Mouse (Mus musculus): ENCODE results near the gene Adi1. TPM values are rescaled to one million over a fixed set of nuclear protein-coding genes. Genes with fewer than 3 reads are reported as not detected.

Adi1 gene
- polyA plus RNA-seq, 1 experiment from 2014 or later = 92.1 TPM

DNA sequence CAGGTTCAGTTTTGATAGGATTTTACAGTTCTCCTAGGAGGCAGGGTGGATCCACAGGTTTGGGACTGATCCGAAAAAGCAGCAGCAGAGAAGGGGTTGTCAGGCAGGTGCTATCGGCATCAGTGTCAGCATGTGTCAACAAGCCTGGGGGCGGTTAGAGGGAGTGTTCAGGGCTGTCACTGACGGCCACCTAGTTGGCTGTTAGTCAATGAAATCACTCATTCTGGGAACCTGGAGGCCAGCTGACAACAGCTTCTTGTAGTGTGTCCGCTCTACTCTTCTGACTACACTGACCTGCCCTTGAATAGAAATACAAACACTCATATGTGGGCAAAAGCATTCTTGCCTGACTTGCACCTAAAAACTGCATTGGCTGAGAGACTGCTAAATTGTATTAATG is 24.1 kb downstream of the Adi1 start:
- Histone ChIP-seq H3K9me3 (no peaks in the 10 kb centered on the region), H3K4me1 (replicated peaks) (peaks cover 9% of the 10 kb centered on the region; the same call in 1 of the 2 replicates), H3K36me3 (no peaks in the 10 kb centered on the region; the same call in none of the 2 replicates), H3K9ac (no peak overlapping the region), H3K27ac (no peak overlapping the region), H3K4me2 (replicated peaks) (no peak overlapping the region), H3K27me3 (replicated peaks) (no peaks in the 10 kb centered on the region), H3K4me3 (replicated peaks) (no peak overlapping the region)
- ATAC-seq = no peak
- 68% methylated on average over 5 of the region's 5 CpGs for WGBS

GRCm38 (mm10) chr12:28699656-28700055 is 24.6 kb downstream of the Adi1 start:
- Histone ChIP-seq H3K4me1 (replicated peaks) (peaks cover 9% of the 10 kb centered on the region; the same call in 1 of the 2 replicates), H3K4me3 (replicated peaks) (no peak overlapping the region), H3K27ac (no peak overlapping the region), H3K27me3 (replicated peaks) (no peaks in the 10 kb centered on the region), H3K9me3 (no peaks in the 10 kb centered on the region), H3K9ac (no peak overlapping the region), H3K4me2 (replicated peaks) (no peak overlapping the region), H3K36me3 (no peaks in the 10 kb centered on the region; the same call in none of the 2 replicates)
- ATAC-seq = peak; percentile 45; the same call in 1 of the 2 replicates
- WGBS = 7% methylated on average over 6 of the region's 6 CpGs

GRCm38 (mm10) chr12:28700101-28700511 is 25.1 kb downstream of the Adi1 start:
- Histone ChIP-seq H3K9ac (no peak overlapping the region), H3K27ac (no peak overlapping the region), H3K27me3 (replicated peaks) (no peaks in the 10 kb centered on the region), H3K4me2 (replicated peaks) (no peak overlapping the region), H3K4me1 (replicated peaks) (peaks cover 9% of the 10 kb centered on the region; the same call in 1 of the 2 replicates), H3K9me3 (no peaks in the 10 kb centered on the region), H3K36me3 (no peaks in the 10 kb centered on the region; the same call in none of the 2 replicates), H3K4me3 (replicated peaks) (no peak overlapping the region)
- 34% methylated on average over 3 of the region's 3 CpGs for WGBS
- ATAC-seq = 0 out of 2 replicates have a peak, but pooled peaks have one; percentile 34

GRCm38 (mm10) chr12:28700561-28701025 is 25.6 kb downstream of the Adi1 start:
- Histone ChIP-seq H3K4me2 (replicated peaks) (no peak overlapping the region), H3K27ac (no peak overlapping the region), H3K4me1 (replicated peaks) (peaks cover 9% of the 10 kb centered on the region; the same call in 1 of the 2 replicates), H3K36me3 (no peaks in the 10 kb centered on the region; the same call in none of the 2 replicates), H3K9ac (no peak overlapping the region), H3K4me3 (replicated peaks) (no peak overlapping the region), H3K9me3 (no peaks in the 10 kb centered on the region), H3K27me3 (replicated peaks) (no peaks in the 10 kb centered on the region)
- no peak for ATAC-seq
- 72% methylated on average over 19 of the region's 19 CpGs for WGBS

DNA sequence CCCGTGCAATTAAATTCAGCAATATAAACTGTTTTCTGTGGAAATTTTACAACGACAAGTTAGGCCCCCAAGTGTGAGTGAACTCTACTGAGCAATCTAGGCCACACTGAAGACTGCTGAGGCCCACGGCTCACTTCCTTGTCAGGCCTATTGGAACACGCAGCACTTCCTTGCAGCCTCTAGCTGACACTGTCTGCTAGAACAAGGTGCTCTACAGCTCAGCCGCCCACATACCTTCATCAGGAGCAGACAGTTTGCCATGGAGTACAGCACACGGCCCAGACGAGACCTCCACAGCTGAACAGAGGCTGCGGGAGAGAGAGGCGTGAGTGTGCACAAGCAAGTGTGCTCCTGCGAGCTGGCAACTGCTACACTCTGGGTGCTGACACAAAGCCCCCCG is 26.3 kb downstream of the Adi1 start:
- Histone ChIP-seq H3K4me3 (replicated peaks) (no peak overlapping the region), H3K9ac (no peak overlapping the region), H3K4me1 (replicated peaks) (peaks cover 9% of the 10 kb centered on the region; the same call in 1 of the 2 replicates), H3K27ac (no peak overlapping the region), H3K4me2 (replicated peaks) (no peak overlapping the region), H3K9me3 (no peaks in the 10 kb centered on the region), H3K36me3 (no peaks in the 10 kb centered on the region; the same call in none of the 2 replicates), H3K27me3 (replicated peaks) (no peaks in the 10 kb centered on the region)
- ATAC-seq = no peak
- WGBS = 82% methylated on average over 11 of the region's 11 CpGs

DNA sequence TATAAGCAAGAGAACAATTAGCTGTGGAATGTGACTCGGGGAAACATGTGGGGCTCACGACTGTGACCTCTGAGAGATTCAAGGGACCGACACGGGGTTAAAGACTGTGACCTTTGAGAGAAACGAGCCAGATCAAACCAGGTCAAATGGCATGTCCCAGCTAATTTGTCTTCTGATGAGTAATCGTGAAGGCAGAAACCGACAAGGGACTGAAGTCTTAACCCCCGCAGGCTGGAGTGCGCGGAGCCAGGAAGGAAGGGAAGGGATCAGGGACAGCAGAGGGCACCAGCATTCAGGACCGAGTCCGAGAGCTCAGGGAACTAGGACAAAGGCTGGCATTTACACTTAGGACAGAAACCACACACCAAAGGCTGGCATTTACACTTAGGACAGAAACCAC is 29.4 kb downstream of the Adi1 start:
- 19% methylated on average over 12 of the region's 12 CpGs for WGBS
- no peak overlapping the region for H3K4me2 ChIP-seq (replicated peaks)
- no peaks in the 10 kb centered on the region for H3K9me3 ChIP-seq
- H3K36me3 ChIP-seq = no peaks in the 10 kb centered on the region; the same call in 1 of the 2 replicates
- H3K27me3 ChIP-seq (replicated peaks) = no peaks in the 10 kb centered on the region
- no peak overlapping the region for H3K4me3 ChIP-seq (replicated peaks)
- H3K27ac ChIP-seq = no peak overlapping the region
- no peak overlapping the region for H3K9ac ChIP-seq
- ATAC-seq = no peak
- 0 out of 2 replicates have a peak, but pooled peaks cover 3% of the 10 kb centered on the region for H3K4me1 ChIP-seq (replicated peaks)

GRCm38 (mm10) chr12:28705204-28705603 is 30.2 kb downstream of the Adi1 start:
- no peak overlapping the region for H3K4me3 ChIP-seq (replicated peaks)
- 90% methylated on average over 6 of the region's 6 CpGs for WGBS
- H3K4me2 ChIP-seq (replicated peaks) = no peak overlapping the region
- peaks cover 3% of the 10 kb centered on the region; the same call in 1 of the 2 replicates for H3K36me3 ChIP-seq
- ATAC-seq = no peak
- H3K9ac ChIP-seq = no peak overlapping the region
- H3K4me1 ChIP-seq (replicated peaks) = 0 out of 2 replicates have a peak, but pooled peaks cover 2% of the 10 kb centered on the region
- no peaks in the 10 kb centered on the region for H3K9me3 ChIP-seq
- H3K27ac ChIP-seq = no peak overlapping the region
- H3K27me3 ChIP-seq (replicated peaks) = no peaks in the 10 kb centered on the region

DNA sequence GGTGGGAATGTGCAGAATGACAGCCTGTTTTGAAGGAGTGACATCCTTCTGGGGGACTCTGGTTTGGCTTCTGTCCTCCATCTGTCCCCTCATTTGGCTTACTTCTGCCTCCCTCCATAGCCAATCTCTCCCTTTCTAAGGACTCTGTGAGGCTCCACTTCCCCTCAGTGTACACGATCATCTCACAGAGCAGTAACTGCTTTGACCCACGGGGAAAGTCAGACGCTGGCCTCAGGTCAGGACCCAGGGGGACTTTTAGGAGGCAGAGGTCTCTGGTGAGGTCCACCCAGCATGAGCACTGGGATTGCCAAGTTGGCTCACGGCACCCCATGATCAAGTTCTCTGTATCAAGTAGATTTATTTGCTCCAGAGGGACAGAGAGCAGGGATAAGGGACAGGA is 33.1 kb downstream of the Adi1 start:
- no peak overlapping the region for H3K4me2 ChIP-seq (replicated peaks)
- no peak for ATAC-seq
- no peaks in the 10 kb centered on the region for H3K27me3 ChIP-seq (replicated peaks)
- H3K4me1 ChIP-seq (replicated peaks) = no peaks in the 10 kb centered on the region
- peaks cover 12% of the 10 kb centered on the region for H3K36me3 ChIP-seq
- 81% methylated on average over 4 of the region's 4 CpGs for WGBS
- no peak overlapping the region for H3K27ac ChIP-seq
- no peak overlapping the region for H3K9ac ChIP-seq
- no peak overlapping the region for H3K4me3 ChIP-seq (replicated peaks)
- no peaks in the 10 kb centered on the region for H3K9me3 ChIP-seq

GRCm38 (mm10) chr12:28710566-28711185 is 35.6 kb downstream of the Adi1 start:
- no peak overlapping the region for H3K4me2 ChIP-seq (replicated peaks)
- WGBS = 86% methylated on average over 22 of the region's 22 CpGs
- no peaks in the 10 kb centered on the region for H3K4me1 ChIP-seq (replicated peaks)
- ATAC-seq = no peak
- H3K9ac ChIP-seq = no peak overlapping the region
- no peaks in the 10 kb centered on the region for H3K9me3 ChIP-seq
- H3K27ac ChIP-seq = no peak overlapping the region
- no peaks in the 10 kb centered on the region for H3K27me3 ChIP-seq (replicated peaks)
- peaks cover 12% of the 10 kb centered on the region for H3K36me3 ChIP-seq
- H3K4me3 ChIP-seq (replicated peaks) = no peak overlapping the region

DNA sequence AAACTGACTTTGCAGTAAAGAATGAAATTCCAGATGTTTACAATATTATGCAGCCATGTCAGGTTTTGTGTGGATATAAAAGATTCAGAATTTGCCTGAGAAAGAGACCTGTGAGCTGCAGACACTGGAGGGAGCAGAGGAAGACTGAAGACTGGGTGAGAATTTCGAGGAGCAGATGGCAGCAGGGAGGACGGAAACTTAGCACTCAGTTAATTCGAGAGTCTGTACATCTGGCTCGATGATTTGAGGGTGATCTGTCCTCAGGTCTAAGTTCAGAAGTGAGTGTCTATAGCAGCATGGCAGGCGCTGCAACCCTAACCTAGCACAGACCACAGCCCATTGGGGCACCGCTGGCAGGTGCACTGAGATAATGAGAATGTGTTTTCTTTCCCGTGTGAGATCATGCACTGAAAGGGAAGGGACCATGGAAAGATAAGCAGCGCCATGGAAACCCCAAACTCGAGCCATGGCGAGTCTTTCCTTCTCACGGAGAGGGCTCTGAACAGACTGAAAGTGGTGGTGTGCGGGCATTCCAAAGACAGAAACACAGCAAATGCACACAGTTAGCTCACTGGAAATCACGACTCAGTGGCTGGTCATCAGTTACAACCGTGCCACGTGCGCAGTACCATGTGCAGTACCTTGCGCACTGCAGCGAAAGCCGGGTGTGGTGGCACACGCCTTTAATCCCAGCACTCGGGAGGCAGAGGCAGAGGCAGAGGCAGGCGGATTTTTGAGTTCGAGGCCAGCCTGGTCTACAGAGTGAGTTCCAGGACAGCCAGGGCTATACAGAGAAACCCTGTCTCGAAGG is 40.0 kb downstream of the Adi1 start:
- 86% methylated on average over 24 of the region's 24 CpGs for WGBS
- Histone ChIP-seq H3K4me1 (replicated peaks) (no peaks in the 10 kb centered on the region), H3K27me3 (replicated peaks) (no peaks in the 10 kb centered on the region), H3K9me3 (no peaks in the 10 kb centered on the region), H3K9ac (no peak overlapping the region), H3K36me3 (peaks cover 14% of the 10 kb centered on the region), H3K27ac (no peak overlapping the region), H3K4me3 (replicated peaks) (no peak overlapping the region), H3K4me2 (replicated peaks) (no peak overlapping the region)
- no peak for ATAC-seq

GRCm38 (mm10) chr12:28717066-28717465 is 42.0 kb downstream of the Adi1 start:
- H3K4me3 ChIP-seq (replicated peaks) = no peak overlapping the region
- H3K4me1 ChIP-seq (replicated peaks) = no peaks in the 10 kb centered on the region
- no peak overlapping the region for H3K9ac ChIP-seq
- H3K9me3 ChIP-seq = no peaks in the 10 kb centered on the region
- 73% methylated on average over 2 of the region's 2 CpGs for WGBS
- H3K27ac ChIP-seq = no peak overlapping the region
- no peak for ATAC-seq
- no peak overlapping the region for H3K4me2 ChIP-seq (replicated peaks)
- H3K27me3 ChIP-seq (replicated peaks) = no peaks in the 10 kb centered on the region
- H3K36me3 ChIP-seq = peaks cover 25% of the 10 kb centered on the region

DNA sequence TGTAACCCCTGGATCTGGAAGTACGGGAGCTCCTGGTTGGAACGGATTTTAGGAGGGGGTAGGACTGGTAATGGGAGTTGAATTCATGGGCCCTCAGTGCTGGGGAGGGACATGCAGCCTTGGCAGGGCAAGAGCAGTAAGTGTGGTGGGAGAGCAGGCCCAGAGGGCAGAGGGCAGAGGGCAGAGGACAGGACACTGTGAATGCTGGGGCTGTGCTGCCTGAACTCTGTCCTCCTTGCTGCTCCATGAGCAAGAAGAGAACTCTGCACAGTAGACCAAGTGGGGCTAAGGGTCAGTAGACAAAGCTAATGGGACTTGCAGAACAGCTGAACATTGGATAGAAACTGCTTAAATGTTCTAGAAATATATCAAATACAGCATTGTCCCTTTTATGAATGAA is 43.1 kb downstream of the Adi1 start:
- Histone ChIP-seq H3K9ac (no peak overlapping the region), H3K4me2 (replicated peaks) (no peak overlapping the region), H3K36me3 (peaks cover 21% of the 10 kb centered on the region), H3K4me1 (replicated peaks) (no peaks in the 10 kb centered on the region), H3K27me3 (replicated peaks) (no peaks in the 10 kb centered on the region), H3K9me3 (no peaks in the 10 kb centered on the region), H3K4me3 (replicated peaks) (no peak overlapping the region), H3K27ac (no peak overlapping the region)
- 94% methylated on average over 2 of the region's 2 CpGs for WGBS
- no peak for ATAC-seq
